ENCODE assay signal across 20 mouse cellular contexts in the genomic region with DNA sequence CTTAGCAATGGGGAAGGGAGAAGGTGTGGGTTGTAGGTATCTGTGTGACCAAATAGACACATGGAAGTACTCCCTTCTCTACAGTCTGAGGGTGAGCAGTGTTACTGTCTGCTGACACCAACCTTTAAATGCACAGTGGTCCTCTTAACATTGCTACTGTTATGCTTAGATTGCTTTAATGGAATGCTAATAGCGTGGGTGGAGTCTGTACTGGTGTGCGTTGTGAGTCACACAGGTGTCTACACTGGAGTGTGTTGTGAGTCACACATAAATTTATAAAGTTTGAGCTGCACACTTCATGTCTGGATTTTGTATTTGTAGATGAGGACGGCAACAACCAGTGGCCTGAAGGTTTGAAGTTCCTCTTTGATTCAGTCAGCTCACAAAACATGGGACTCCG. TPM values are rescaled to one million over a fixed set of nuclear protein-coding genes. Genes with fewer than 3 reads are reported as not detected.
DNase-seq lines count a peak whose midpoint lies in the region; ATAC-seq lines count a peak whose summit lies in the region.
"Had no signal": no experiment of that assay in that cellular context is flagged by ENCODE, and none has a peak within 500 bp of the region (broad histone marks: within the 10 kb centered on the region; RNA-seq: fewer than 3 reads in every experiment).

No protein-coding gene starts in this region.

- ATAC-seq in forebrain, embryonic 15.5 days (replicated peaks): 0 out of 2 replicates have a peak, but pooled peaks have one; percentile 19
- no peak for ATAC-seq in forebrain, embryonic 11.5 days (replicated peaks; ENCODE audit: low FRiP score)
- ATAC-seq: forebrain, embryonic 14.5 days; forebrain, postnatal 0 days had no signal

- H3K4me1 ChIP-seq in forebrain, embryonic 15.5 days: no peaks in the 10 kb centered on the region
- H3K4me1 ChIP-seq in forebrain, embryonic 11.5 days (replicated peaks; ENCODE audit: control insufficient read depth, insufficient read depth, low read length): no peaks in the 10 kb centered on the region
- H3K4me1 ChIP-seq: embryonic facial prominence, embryonic 10.5 days; embryonic facial prominence, embryonic 12.5 days; forebrain, embryonic 12.5 days had no signal

- H3K4me2 ChIP-seq in forebrain, embryonic 15.5 days (replicated peaks): no peak overlapping the region
- no peak overlapping the region for H3K4me2 ChIP-seq in forebrain, embryonic 11.5 days (ENCODE audit: low read depth, low read length, severe bottlenecking)
- H3K4me2 ChIP-seq: embryonic facial prominence, embryonic 12.5 days; forebrain, embryonic 12.5 days had no signal

- no peak overlapping the region for H3K27ac ChIP-seq in forebrain, embryonic 15.5 days (replicated peaks)
- H3K27ac ChIP-seq in forebrain, embryonic 11.5 days (ENCODE audit: low read depth, low read length): no peak overlapping the region
- H3K27ac ChIP-seq: embryonic facial prominence, embryonic 10.5 days; embryonic facial prominence, embryonic 12.5 days; forebrain, embryonic 12.5 days had no signal

- H3K9ac ChIP-seq in forebrain, embryonic 15.5 days (replicated peaks): no peak overlapping the region
- no peak overlapping the region for H3K9ac ChIP-seq in forebrain, embryonic 11.5 days (ENCODE audit: low read length)
- H3K9ac ChIP-seq: embryonic facial prominence, embryonic 12.5 days; forebrain, embryonic 12.5 days; forebrain, postnatal 0 days had no signal

- peaks cover 61% of the 10 kb centered on the region for H3K36me3 ChIP-seq in forebrain, embryonic 15.5 days
- H3K36me3 ChIP-seq in forebrain, embryonic 11.5 days (ENCODE audit: control insufficient read depth, insufficient read depth, low read length): peaks cover 19% of the 10 kb centered on the region

- H3K27me3 ChIP-seq in forebrain, embryonic 15.5 days: no peaks in the 10 kb centered on the region
- H3K27me3 ChIP-seq in forebrain, embryonic 11.5 days (ENCODE audit: control insufficient read depth, insufficient read depth, low read length): no peaks in the 10 kb centered on the region
- H3K27me3 ChIP-seq: embryonic facial prominence, embryonic 12.5 days; forebrain, embryonic 12.5 days had no signal

- H3K4me3 ChIP-seq in forebrain, embryonic 15.5 days: no peak overlapping the region
- no peak overlapping the region for H3K4me3 ChIP-seq in forebrain, embryonic 11.5 days (ENCODE audit: low read depth, low read length)
- H3K4me3 ChIP-seq: embryonic facial prominence, embryonic 10.5 days; embryonic facial prominence, embryonic 12.5 days; forebrain, embryonic 12.5 days had no signal

- 91% methylated on average over 4 of the region's 4 CpGs for WGBS in forebrain, embryonic 15.5 days
- WGBS in forebrain, embryonic 11.5 days: 95% methylated on average over 4 of the region's 4 CpGs

- no peaks in the 10 kb centered on the region for H3K9me3 ChIP-seq in forebrain, embryonic 15.5 days
- H3K9me3 ChIP-seq in forebrain, embryonic 11.5 days (ENCODE audit: control insufficient read depth, low read length): no peaks in the 10 kb centered on the region
- H3K9me3 ChIP-seq: embryonic facial prominence, embryonic 10.5 days; embryonic facial prominence, embryonic 12.5 days; forebrain, embryonic 12.5 days; G1E had no signal

- DNase-seq in forebrain, embryonic 11.5 days (ENCODE audit: low spot score): no peak
- DNase-seq in ES-CJ7 (ENCODE audit: low read depth, low spot score) (peak; percentile 40), ZHBTc4 (ENCODE audit: low read depth, low spot score) (peak; percentile 57), MN1 (ENCODE audit: low spot score) (no peak)
- no peak for DNase-seq in B cell, adult 2 months
- DNase-seq: adrenal gland, adult 2 months; adrenal gland, postnatal 10 days; adrenal gland, postnatal 25 days; cerebellum, adult 11-12 months; cerebellum, adult 2 months; cerebellum, adult 9-10 months; cerebellum, postnatal 10 days; cerebellum, postnatal 25 days; forebrain, postnatal 0 days had no signal

RNA-seq across cellular contexts. Expression of a gene that starts 10.8 kb away (rescaled TPM):
- polyA plus RNA-seq in forebrain, embryonic 15.5 days (2015; fragmentation: Nextera tagmentation; extraction: Ambion mirVana): 82.3 and 84.0 TPM in 2 replicates
- polyA plus RNA-seq in forebrain, embryonic 11.5 days (2014; fragmentation: Nextera tagmentation; extraction: Ambion mirVana): 181 and 183 TPM in 2 replicates

Comparison
In these comparisons a context has a peak if more than half of its experiments do, and no peak if none do; other contexts are left out.
1. DNase-seq: peak in ES-CJ7 (single experiment) and ZHBTc4 (single experiment); none in forebrain, embryonic 11.5 days (single experiment), MN1 (single experiment) and B cell, adult 2 months (0 of 2).